Mouse (Mus musculus) brain, embryonic 18.5 days (tissue): ENCODE measurements around the gene Ctf1.
"Not testable (repeated sequence)": the region's sequence is repeated elsewhere in the genome, so short reads cannot be mapped to it uniquely, and the experiment has no call there.

ENCODE experiments used
- DNase-seq: peaks from one replicate; pipeline ENCODE4 v3.0.0-alpha.2; 2012; ENCODE audit warnings: low read depth, low spot score

The Ctf1 gene

DNA sequence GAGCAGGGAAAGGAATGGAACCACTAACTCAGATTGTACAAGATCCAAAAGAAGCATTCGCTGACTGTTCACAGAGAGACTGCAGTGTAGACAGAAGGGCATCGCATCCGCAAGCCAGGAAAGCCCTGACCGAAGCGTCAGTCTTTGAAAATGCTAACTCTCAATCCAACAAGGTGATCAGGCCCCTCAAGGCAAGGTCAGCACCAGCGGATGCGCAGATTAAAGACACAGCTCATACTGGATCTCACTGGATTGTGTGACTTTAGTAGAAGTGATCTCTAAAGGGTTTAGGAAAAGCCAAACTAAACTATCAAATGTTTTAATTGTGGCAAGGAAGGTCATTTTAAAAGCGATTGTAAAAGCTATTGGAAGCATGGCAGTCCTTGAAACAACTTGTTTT is 19.2 kb upstream of the Ctf1 start:
- DNase-seq, result no peak

DNA sequence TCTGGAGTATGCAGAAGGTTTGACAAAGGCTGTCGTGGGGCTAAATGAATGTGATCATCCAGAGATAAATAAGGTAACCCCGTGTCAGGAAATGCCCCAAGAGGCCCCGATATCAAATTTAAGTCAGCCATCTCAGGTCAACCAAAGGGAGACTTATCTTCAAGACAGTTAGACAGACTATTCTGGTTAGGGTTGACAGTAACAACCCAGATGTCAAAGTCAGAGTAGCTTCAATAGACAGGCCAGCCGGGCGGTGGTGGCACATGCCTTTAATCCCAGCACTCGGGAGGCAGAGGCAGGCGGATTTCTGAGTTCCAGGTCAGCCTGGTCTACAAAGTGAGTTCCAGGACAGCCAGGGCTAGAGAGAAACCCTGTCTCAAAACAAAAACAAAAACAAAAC is 18.8 kb upstream of the Ctf1 start:
- not testable (repeated sequence) for DNase-seq

DNA sequence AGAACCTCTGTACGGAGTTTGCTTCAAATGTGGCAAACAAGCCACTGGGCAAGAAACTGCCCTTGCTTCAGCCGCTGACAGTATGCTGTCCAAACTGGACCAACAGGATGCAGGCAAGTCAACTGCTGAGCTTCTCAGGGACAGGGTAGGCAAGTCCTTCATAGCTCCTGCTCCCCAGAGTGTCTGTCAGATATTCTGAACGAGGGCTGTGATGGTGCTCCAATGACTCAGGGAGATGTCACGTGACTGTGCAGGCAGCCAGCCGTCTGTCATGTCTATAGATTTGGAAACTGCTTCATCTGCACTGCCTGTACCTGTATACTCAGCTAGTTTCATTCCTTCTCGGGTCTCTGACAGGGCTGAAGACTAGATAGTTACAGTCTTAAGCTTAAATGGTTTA is 13.6 kb upstream of the Ctf1 start:
- no peak for DNase-seq

DNA sequence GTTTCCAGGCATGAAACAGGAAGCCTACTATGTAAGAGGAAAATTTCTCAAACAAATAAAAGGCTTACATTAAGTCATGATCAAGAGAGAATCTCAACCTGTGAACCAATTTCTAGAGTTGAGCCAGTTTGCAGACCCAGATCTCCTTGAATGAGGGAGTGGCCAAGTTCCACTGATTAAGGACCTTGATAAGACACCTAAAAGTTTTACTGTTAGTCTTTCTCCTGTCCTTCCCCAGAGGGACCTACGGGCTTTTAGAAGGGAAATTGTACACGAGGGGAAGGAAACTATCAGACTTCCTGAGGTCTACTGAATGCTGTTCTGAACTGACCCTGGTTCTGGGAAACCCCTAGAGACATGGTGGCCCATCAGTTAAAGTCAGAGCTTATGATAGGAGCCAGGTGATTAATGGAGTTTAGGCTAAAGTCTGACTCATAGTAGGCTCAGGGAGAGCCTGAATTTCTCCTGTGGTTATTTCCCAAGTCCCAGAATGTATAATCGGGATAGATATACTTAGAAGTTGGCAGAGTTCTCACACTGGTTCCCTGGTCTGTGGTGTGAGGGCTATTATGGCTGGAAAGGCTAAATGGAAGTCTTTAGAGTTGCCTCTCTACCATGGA is 11.7 kb upstream of the Ctf1 start:
- no peak for DNase-seq

GRCm38 (mm10) chr7:127703561-127704178 is 8.9 kb upstream of the Ctf1 start:
- DNase-seq, result no peak

DNA sequence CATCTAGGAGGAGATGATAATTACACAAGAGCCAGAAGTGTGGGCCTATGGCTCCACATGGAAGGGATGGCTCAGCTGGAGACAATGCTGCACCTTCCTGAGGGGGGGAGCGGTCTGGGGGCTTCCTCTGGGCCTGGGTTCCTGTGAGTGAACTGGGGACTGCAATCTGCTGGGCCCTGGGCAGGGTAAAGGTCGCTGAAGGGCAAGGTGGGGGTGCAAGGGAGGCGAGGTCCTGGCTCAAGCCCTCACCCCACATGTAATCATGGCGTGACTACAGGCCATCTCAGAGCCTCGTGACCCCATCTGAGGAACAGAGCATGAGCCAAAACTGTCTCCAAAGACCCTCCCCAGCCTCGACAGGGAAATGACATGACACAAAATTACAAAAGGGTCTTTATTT is 7.9 kb upstream of the Ctf1 start:
- DNase-seq, result no peak

DNA sequence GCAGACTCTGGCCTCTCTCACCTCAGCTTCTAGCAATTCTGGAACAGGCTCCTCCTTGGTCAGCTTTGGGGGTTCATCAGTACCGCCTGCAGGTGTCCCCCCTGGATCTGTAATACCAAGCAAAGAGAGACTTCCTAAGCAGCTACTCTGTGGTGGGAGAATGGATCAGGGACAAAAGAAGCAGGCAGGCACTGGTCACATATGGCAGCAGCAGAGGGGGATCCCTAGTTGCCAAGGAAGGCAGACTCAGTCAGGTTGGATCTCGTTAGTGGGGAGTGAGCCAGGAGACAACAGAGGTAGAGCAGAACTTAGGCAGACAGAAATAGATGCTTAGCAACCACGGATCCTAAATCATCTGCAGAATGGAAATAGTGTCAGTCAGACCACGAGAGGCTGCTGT is 6.8 kb upstream of the Ctf1 start:
- no peak for DNase-seq

DNA sequence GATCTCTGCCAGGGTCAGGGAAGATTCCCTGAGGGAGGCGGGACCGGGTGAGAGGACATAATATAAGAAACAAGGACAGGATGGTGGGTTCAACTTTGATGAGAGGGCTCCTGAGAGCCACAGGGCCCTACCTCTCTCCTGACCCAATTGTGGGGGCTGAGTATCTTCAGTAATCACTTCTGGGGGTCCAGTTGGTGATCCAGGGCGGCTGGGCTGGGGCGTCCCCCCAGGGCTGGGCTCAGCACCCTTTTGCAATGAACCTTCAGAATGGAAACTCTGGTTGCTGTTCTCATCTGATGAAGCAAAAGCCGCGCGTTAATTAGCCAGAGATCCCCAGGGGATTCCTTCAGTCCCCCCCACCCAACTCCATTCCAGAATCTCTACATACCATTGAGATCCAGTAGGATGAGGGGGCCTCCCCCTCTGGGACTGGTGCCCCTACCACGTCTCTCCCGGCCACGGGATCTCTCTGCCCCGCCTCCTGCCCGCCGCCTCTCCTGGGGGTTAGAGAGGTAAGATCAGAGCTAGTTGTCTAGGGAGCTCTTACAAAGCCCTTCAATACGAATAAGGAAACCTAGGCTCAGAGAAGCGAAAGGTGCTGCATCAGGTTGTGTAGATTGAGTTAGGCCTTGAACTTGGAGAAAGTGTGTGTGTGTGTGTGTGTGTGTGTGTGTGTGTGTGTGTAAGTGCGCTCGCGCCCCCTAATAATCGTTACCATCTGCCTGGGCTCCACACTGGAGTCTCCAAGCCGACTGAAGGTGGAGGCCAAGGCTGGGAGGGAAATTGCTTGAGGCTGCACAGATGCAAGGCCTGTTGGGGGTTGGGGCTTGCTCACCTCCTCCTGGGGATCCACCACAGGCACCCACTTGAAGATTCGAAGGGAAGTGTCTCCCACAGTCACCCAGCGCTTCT is 5.2 kb upstream of the Ctf1 start:
- DNase-seq, result no peak

DNA sequence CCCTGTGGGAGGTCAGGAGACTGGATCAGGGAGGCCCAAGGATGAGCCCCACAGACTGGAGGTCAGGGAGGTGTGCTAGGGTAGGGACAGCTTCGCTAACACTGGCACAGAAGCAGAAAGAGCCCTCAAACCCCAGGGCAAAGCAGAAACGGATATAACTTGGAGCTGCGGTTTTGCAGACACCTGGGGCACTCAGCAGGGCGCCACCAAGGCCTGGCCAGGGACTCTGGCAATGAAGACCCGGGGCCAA is 4.7 kb upstream of the Ctf1 start:
- no peak for DNase-seq

DNA sequence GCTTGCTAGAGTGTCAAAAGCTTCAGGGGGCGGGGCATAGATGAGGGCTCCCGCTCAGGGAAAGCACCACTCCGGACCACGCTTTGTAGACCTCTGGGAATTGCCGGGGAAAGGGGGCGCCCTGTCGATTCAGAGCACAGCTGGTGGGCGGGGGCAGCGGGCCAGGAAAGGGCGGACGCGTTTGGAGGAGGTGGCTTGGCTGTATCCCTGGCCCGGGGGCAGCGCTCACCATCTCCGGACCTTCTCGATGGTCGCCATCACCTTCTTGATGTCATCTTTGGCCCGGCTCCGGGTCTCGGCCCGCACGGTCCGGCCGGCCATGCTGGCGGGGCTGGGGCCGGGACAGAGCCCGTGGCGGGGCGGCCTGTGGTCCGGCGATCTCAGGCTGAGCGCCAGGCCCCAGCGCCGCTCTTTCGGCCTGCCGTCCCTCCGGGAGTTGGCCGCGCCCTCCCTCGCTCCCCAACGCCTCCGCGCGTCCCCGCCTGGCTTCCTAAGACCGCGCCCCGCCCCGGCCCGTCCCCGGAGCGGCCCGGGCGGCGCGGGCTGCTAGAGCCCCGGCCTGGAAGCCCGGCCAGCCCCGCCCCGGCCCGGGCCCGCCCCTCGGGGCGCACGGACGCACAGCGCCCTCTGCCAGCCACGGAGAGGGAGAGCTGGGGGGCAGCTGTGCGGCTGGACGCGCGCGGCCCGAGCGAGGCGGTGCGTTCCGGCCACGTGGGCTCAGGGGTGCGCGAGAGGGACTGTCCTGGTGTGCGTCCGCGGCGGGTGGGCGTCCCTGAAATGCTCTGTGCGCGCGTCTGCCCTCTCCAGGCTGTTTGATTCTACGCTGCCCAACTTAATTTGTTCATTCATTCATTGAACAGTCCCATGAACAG is 4.1 kb upstream of the Ctf1 start, which contains the start of gene Bcl7c:
Gene Bcl7c (minus strand): TSS at position 727 of the 872 bp plus-strand sequence.
- peak; percentile 64 for DNase-seq

GRCm38 (mm10) chr7:127709261-127709979 is 3.1 kb upstream of the Ctf1 start:
- DNase-seq, result no peak

DNA sequence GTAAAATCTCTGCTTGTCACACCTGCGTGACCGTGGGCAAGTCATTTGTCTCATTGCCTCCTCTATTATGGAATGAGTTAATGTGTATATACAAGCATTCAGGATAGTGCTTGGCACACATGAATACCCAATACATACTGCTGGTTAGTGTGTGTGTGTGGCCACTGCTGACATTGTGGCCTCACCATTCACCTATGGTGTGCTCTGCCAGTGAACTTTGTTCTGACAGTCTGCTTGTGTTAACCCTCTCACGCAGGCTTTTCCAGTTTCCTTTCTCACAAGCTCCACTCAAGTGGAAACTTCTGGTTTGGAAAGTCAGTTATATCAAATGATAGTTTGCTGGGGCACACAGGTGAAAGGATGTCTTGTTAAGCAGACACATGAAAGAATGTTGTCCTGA is 1.5 kb upstream of the Ctf1 start:
- no peak for DNase-seq

DNA sequence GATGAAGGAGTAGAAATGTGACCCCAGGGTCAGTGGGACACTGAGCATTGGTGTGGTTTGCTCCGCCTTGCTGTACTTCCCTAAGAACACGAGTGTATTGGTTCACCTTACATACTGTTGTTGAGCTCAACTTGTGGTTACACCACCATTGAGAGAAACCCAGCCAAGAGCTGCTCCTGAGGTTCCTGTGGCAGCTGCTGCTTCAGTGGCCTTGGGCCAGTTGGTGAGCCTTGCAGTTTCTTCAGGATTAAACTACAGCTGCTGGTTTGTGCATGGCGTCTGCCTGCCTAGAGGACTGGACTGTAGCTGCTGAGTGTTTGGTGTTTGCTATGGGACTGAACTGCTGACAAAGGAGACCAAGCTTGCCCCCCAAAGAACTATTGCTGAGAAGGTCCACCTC is 1.1 kb upstream of the Ctf1 start:
- no peak for DNase-seq

DNA sequence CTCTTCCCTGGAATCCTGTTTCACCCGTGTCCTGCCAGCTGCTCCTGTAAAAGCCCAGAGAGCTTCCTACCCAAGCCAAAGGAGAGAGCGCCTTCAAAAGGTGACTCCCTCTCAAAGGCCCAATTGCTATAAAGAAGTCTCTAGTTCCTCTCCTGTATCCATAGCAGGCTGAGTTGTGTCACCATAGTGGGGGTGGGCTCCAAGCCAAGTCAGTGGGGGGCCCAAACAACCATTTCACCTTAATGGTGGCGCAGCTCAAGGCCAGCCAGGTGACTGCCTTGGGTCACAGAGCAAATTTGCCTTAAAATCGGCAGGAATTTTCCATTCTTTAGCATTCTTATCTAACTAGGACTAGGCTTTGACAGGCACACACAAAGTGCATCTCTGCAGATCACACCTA is 2.3 kb downstream of the Ctf1 start:
- DNase-seq, result no peak

DNA sequence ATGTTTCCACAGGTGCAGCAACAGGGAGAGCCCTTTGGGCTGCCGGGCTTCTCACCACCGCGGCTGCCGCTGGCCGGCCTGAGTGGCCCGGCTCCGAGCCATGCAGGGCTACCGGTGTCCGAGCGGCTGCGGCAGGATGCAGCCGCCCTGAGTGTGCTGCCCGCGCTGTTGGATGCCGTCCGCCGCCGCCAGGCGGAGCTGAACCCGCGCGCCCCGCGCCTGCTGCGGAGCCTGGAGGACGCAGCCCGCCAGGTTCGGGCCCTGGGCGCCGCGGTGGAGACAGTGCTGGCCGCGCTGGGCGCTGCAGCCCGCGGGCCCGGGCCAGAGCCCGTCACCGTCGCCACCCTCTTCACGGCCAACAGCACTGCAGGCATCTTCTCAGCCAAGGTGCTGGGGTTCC is 4.5 kb downstream of the Ctf1 start:
- DNase-seq, result no peak

GRCm38 (mm10) chr7:127718339-127718738 is 5.8 kb downstream of the Ctf1 start:
- DNase-seq, result no peak

DNA sequence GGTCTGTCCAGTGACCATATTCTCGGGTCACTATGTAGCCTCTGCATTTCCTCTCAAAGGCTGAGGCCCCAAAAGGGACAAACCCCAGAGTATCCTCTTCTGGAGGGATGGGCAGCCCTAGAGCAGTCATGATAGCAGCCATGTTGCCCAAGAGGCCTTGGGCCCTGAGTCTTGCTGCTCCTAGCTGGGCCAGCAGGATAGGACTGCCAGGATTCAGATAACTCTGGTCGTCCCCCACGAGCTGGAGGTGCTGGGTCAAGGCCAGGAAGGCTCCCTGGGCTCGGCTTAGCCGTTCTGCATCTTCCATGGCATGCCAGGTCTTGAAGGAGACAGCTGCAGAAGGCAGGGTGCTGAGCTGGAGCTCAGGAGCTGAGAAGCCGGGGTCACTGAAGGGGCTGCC is 6.7 kb downstream of the Ctf1 start:
- no peak for DNase-seq

DNA sequence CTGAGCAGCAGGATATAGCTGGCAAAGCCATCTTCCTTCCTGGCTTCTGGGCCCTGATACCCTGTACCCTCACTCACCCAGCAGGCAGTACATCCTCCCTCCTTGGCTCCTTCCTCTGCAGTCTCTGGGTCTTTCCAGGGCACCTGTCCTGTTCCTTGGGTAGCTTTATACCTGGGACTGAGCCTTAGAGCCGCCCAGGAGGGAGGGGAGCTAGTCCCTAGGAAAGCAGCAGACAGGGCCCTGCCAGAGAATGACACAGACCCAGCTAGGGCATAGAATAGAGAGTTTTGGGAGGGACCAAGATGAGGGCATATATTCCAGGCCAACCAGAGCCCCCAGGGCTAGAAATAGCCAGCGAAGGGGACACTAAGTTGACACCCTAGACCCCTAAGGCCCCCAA is 13.0 kb downstream of the Ctf1 start:
- no peak for DNase-seq

DNA sequence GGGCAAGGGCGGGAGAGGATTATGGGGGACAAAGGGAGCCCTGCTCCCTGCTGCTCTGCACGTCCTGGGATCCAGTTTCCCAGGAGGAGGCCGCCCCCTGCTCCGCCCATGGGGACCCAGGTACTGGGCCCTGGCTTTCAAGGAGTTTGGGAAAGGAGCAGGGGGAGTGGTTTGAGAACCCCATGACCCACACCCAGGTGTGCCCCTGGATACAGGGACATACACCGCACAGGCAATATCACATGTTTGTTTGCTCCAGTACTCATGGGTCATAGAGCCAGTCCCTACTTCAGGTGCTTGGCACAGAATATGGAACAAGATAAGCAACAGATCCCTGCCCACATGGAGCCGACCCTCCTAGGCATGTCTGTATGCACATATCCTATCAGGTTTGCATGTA is 13.4 kb downstream of the Ctf1 start:
- DNase-seq, result no peak

GRCm38 (mm10) chr7:127727898-127728297 is 15.4 kb downstream of the Ctf1 start:
- DNase-seq, result no peak

GRCm38 (mm10) chr7:127730170-127730569 is 17.6 kb downstream of the Ctf1 start:
- no peak for DNase-seq
